Mouse (Mus musculus): ENCODE data around the gene Cyp1a2. TPM values are rescaled to one million over a fixed set of nuclear protein-coding genes. Genes with fewer than 3 reads are reported as not detected.

Cyp1a2 gene
- polyA plus RNA-seq, 1 experiment from 2014 or later: not detected

DNA sequence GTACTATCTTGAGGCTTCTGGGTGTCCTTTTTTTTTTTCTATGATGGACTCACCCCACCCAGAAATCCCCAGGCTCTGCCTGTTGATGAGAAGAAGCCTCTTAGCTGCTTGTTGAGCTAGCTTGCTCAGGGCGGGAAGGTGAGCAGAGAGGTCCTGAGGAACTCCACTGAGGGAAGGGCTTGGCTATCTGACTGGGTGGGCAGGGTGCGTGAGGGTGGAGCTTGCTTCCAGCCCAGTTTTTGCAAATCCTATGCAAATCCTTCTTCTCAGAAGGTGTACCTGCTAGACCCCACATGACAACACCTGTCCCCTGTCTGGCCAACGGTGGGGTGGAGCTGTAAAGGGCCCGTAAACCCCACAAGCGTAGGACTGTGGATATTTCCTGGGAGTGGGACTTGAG is 30.2 kb downstream of the Cyp1a2 start, which contains the start of gene Csk:
Csk (minus strand) TSS at position 349 of the 400 bp plus-strand sequence.
- H3K4me3 ChIP-seq (replicated peaks): no peak within 1 kb of the TSS
- peak within 1 kb of the TSS; percentile 43 for H3K9ac ChIP-seq (replicated peaks)
- H3K27ac ChIP-seq: no peak within 1 kb of the TSS; the same call in 1 of the 2 replicates
- no peak within 1 kb of the TSS for H3K4me2 ChIP-seq (replicated peaks)
- WGBS: 31% methylated on average over 5 of the region's 5 CpGs
- no peak for ATAC-seq
- H3K36me3 ChIP-seq: no peaks in the 10 kb centered on the region
- H3K4me1 ChIP-seq (replicated peaks): peaks cover 42% of the 10 kb centered on the region
- no peaks in the 10 kb centered on the region for H3K27me3 ChIP-seq
- no peaks in the 10 kb centered on the region for H3K9me3 ChIP-seq

DNA sequence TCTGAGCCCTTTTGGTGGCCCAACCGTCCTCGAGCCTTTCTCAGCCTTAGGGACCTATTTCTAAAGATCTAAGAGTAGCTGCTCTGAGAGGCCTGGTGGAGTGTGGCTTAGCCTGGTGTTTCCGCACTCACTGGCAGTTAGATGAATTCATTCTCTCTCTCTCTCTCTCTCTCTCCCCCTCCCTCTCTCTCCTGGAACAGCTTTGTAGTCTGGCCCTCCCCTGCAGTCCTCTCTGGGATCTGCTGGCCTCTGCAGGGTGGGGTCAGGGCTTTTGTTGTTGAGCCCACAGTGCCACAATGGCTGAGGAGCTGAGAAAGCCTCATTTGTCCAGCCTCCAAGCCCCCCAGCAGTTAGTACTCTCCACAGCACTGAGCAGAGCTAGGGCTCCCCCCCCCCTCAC is 30.6 kb downstream of the Cyp1a2 start:
- Histone ChIP-seq H3K4me2 (replicated peaks) (no peak overlapping the region), H3K4me1 (replicated peaks) (peaks cover 42% of the 10 kb centered on the region), H3K9me3 (no peaks in the 10 kb centered on the region), H3K4me3 (replicated peaks) (no peak overlapping the region), H3K27ac (no peak overlapping the region; the same call in 1 of the 2 replicates), H3K36me3 (no peaks in the 10 kb centered on the region), H3K9ac (replicated peaks) (peak overlapping the region; percentile 43), H3K27me3 (no peaks in the 10 kb centered on the region)
- ATAC-seq: peak; percentile 38; the same call in 1 of the 2 replicates
- 0% methylated on average over 3 of the region's 3 CpGs for WGBS

DNA sequence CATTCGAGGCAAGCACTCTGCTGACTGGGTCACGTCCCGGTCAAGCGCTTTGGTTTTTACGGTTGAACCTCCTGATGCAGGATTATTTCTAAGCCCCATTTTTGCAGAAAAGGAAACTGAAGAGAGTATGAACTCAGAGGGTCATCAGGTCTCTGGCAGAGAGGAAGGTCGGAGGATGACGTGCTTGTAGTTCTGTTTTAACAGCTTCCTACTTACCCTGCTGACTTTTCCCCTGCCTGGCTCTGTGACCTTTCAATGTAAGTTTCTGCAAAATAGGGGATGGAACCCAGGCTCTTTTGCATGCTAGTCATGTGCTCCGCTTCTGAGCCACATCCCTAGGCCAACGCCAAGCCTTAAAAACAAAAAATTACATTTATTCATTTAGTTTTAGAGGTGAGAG is 31.2 kb downstream of the Cyp1a2 start:
- Histone ChIP-seq H3K27me3 (no peaks in the 10 kb centered on the region), H3K27ac (no peak overlapping the region)
- 57% methylated on average over 9 of the region's 9 CpGs for WGBS

GRCm38 (mm10) chr9:57650786-57651311 is 32.7 kb downstream of the Cyp1a2 start:
- H3K27ac ChIP-seq: 0 out of 2 replicates have a peak overlapping the region, but pooled peaks have one; percentile 8
- H3K4me3 ChIP-seq (replicated peaks): no peak overlapping the region
- no peak overlapping the region for H3K9ac ChIP-seq (replicated peaks)
- H3K4me1 ChIP-seq (replicated peaks): peaks cover 38% of the 10 kb centered on the region
- no peaks in the 10 kb centered on the region for H3K36me3 ChIP-seq
- 37% methylated on average over 6 of the region's 6 CpGs for WGBS
- 0 out of 2 replicates have a peak, but pooled peaks cover 6% of the 10 kb centered on the region for H3K27me3 ChIP-seq
- ATAC-seq: no peak
- no peak overlapping the region for H3K4me2 ChIP-seq (replicated peaks)
- no peaks in the 10 kb centered on the region for H3K9me3 ChIP-seq

More for the DNA sequence above, 31.2 kb downstream of the Cyp1a2 start:
- Histone ChIP-seq H3K4me1 (replicated peaks) (peaks cover 42% of the 10 kb centered on the region), H3K4me2 (replicated peaks) (no peak overlapping the region), H3K4me3 (replicated peaks) (no peak overlapping the region), H3K9me3 (no peaks in the 10 kb centered on the region), H3K36me3 (no peaks in the 10 kb centered on the region), H3K9ac (replicated peaks) (no peak overlapping the region)
- ATAC-seq: no peak

DNA sequence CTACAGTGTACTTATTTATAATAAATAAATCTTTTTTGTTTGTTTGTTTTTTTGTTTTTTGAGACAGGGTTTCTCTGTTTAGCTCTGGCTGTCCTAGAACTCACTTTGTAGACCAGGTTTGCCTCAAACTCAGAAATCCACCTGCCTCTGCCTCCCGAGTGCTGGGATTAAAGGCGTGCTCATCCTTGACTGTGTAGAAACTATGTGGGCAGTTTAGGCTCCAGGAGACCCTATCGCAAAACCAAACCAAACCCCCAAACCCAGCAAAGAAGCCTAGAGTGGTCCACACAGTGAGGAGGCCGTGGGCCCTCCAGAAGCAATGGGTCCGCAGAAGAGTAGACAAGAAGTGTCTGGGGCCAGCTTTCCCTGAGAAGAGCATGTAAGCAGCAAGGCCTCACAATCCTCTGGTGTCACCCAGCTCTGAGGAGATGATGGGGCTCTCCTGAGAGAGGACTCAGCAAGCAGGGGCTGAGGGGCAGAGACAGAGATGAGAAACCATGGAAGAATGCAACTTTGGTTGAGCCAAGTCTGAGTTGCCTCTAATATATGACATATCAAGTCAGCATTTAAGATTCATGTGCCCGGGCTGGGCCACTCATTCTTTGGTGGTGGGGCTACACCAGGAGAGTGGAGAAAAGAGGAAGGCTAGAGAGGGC is 33.2 kb downstream of the Cyp1a2 start:
- no peaks in the 10 kb centered on the region for H3K36me3 ChIP-seq
- 95% methylated on average over 6 of the region's 6 CpGs for WGBS
- peaks cover 37% of the 10 kb centered on the region for H3K4me1 ChIP-seq (replicated peaks)
- H3K4me3 ChIP-seq (replicated peaks): no peak overlapping the region
- H3K4me2 ChIP-seq (replicated peaks): no peak overlapping the region
- no peak for ATAC-seq
- H3K27me3 ChIP-seq: 0 out of 2 replicates have a peak, but pooled peaks cover 6% of the 10 kb centered on the region
- H3K27ac ChIP-seq: 0 out of 2 replicates have a peak overlapping the region, but pooled peaks have one; percentile 8
- no peaks in the 10 kb centered on the region for H3K9me3 ChIP-seq
- no peak overlapping the region for H3K9ac ChIP-seq (replicated peaks)

DNA sequence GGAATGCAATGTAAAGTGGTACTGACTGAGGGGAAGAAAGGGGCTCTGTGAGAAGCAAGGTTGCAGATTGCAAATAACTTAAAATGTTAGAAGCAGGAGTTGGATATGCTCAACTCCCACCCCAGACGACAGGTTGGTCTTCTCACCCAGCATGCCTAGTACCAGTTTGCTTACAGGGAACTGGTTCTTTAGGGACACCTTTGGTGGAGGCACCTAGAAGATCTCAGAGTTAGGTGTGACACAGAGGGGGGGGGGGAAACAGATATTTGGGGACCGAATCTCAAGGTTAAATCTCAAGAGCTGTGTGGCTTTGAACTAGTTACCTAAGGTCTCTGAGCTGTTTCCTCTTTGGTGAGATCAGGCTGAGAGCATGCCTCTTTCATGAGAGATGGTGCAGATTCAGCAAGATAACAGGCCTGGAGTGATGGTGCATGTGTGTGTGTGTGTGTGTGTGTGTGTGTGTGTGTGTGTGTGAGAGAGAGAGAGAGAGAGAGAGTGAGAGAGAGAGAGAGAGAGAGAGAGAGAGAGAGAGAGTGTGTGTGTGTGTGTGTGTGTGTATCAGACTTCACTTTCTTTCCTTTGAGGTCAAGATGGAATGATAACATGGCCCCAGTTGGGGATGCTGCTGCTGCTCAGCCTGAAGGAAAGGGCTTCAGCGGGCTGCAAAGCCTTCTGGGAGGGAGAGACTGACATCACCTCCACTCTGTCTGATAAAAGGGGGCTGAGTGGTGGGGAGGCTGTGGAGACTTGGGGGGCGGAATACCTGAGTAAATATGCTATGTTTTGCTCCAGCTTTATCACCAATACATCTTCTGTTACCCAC is 36.0 kb downstream of the Cyp1a2 start:
- no peak for ATAC-seq
- no peaks in the 10 kb centered on the region for H3K36me3 ChIP-seq
- H3K9ac ChIP-seq (replicated peaks): no peak overlapping the region
- H3K4me2 ChIP-seq (replicated peaks): no peak overlapping the region
- 0 out of 2 replicates have a peak, but pooled peaks cover 6% of the 10 kb centered on the region for H3K27me3 ChIP-seq
- H3K27ac ChIP-seq: no peak overlapping the region
- H3K4me1 ChIP-seq (replicated peaks): peaks cover 37% of the 10 kb centered on the region
- no peak overlapping the region for H3K4me3 ChIP-seq (replicated peaks)
- H3K9me3 ChIP-seq: no peaks in the 10 kb centered on the region
- WGBS: 77% methylated on average over 4 of the region's 4 CpGs

DNA sequence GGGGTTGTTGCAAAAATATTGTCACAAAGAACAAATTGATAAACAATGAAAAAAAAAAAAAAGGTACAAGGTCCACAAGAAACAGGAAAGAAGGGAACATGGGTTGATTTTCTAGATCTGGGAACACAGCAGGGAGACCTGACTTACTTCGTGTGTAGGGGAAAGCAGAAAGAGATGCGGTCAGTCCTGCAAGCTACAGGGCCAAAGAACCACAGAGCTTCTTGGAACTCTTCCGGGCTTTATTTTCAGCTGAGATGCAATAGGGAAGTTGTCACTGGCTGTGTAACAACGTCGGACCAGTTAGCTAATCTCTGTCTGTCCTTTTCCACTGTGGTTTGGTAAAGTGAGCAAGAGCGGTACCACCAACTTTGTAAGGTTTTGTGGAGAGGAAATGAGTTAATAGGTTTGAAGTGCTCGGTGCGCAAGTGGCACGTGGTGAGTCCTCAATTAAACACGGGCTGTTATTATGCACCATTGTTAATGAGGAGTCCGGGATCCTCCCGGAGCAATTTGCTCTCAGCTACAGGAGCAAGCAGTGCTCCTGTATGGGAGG is 36.9 kb downstream of the Cyp1a2 start:
- Histone ChIP-seq H3K4me2 (replicated peaks) (no peak overlapping the region), H3K27ac (no peak overlapping the region), H3K4me3 (replicated peaks) (no peak overlapping the region), H3K9me3 (no peaks in the 10 kb centered on the region), H3K27me3 (0 out of 2 replicates have a peak, but pooled peaks cover 6% of the 10 kb centered on the region), H3K4me1 (replicated peaks) (peaks cover 44% of the 10 kb centered on the region), H3K36me3 (peaks cover 8% of the 10 kb centered on the region), H3K9ac (replicated peaks) (no peak overlapping the region)
- WGBS: 73% methylated on average over 12 of the region's 12 CpGs
- no peak for ATAC-seq

GRCm38 (mm10) chr9:57644944-57645893 is 38.3 kb downstream of the Cyp1a2 start:
- Histone ChIP-seq H3K36me3 (peaks cover 15% of the 10 kb centered on the region), H3K4me3 (replicated peaks) (peak overlapping the region; percentile 97), H3K9ac (replicated peaks) (peak overlapping the region; percentile 98), H3K27ac (peak overlapping the region; percentile 97), H3K9me3 (no peaks in the 10 kb centered on the region), H3K4me1 (replicated peaks) (peaks cover 47% of the 10 kb centered on the region), H3K4me2 (replicated peaks) (peak overlapping the region; percentile 98), H3K27me3 (0 out of 2 replicates have a peak, but pooled peaks cover 6% of the 10 kb centered on the region)
- under 1% methylated on average over 47 of the region's 85 CpGs for WGBS
- ATAC-seq: peak; percentile 90

DNA sequence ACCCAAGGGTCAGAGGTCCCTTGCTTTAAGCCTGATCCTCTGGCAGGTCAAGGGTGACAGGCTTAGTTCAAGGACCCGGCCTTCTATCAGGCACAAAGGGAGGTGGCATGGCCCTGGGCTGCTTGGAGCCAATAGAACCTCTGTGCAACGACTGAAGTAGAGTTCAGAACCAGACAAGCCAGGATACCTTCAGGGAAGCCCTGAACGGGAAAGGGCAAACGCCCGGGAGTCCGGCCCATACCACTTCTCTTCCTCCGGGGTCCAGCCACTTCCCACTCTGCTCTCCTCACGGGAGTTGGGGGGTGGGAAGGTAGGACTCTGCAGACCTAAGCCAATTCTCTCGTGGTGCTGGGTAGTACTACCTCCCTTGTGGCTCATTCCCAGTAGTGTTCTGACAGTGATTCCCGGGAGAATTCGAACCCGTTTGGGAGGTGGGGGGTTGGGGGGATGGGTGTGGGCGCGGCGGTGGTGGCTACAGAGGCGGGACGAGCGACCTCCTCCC is 39.0 kb downstream of the Cyp1a2 start:
- H3K4me1 ChIP-seq (replicated peaks): peaks cover 54% of the 10 kb centered on the region
- H3K9me3 ChIP-seq: no peaks in the 10 kb centered on the region
- peak overlapping the region; percentile 97 for H3K27ac ChIP-seq
- ATAC-seq: peak; percentile 35
- H3K4me2 ChIP-seq (replicated peaks): peak overlapping the region; percentile 98
- under 1% methylated on average over 18 of the region's 18 CpGs for WGBS
- H3K36me3 ChIP-seq: peaks cover 15% of the 10 kb centered on the region
- H3K27me3 ChIP-seq: 0 out of 2 replicates have a peak, but pooled peaks cover 6% of the 10 kb centered on the region
- peak overlapping the region; percentile 98 for H3K9ac ChIP-seq (replicated peaks)
- peak overlapping the region; percentile 97 for H3K4me3 ChIP-seq (replicated peaks)

DNA sequence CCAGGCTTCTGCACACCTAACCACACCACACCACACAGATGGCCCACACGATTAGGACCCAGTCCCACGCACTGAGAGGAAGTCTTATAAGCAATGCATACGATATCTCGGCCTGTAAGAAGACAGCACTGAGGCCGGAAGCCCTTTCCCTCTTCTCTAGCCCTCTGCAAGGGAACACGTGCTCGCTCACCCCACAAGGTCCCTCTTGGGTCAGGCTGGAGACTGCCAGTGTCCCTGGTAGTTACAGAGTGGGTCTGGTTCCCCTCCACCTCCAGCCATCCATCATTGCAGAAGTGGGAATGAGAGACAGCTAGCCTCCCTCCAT is 39.7 kb downstream of the Cyp1a2 start:
- Histone ChIP-seq H3K27ac (0 out of 2 replicates have a peak overlapping the region, but pooled peaks have one; percentile 10), H3K36me3 (peaks cover 15% of the 10 kb centered on the region), H3K4me2 (replicated peaks) (peak overlapping the region; percentile 98), H3K9ac (replicated peaks) (peak overlapping the region; percentile 98), H3K9me3 (no peaks in the 10 kb centered on the region), H3K4me1 (replicated peaks) (peaks cover 61% of the 10 kb centered on the region), H3K27me3 (0 out of 2 replicates have a peak, but pooled peaks cover 6% of the 10 kb centered on the region), H3K4me3 (replicated peaks) (peak overlapping the region; percentile 97)
- 55% methylated on average over 7 of the region's 7 CpGs for WGBS
- ATAC-seq: no peak

All from midbrain, embryonic 13.5 days (tissue).